Mouse (Mus musculus) testis, adult 2 months (tissue): Measurements from ENCODE around the gene Wdr43. TPM values are rescaled to one million over a fixed set of nuclear protein-coding genes. Genes with fewer than 3 reads are reported as not detected.

Experiments used
- H3K27ac ChIP-seq: fragments of 200-500 bp; 2 replicates; pipeline ENCODE4 v1.5.1; 2012; ENCODE audit warnings: low read depth, low read length; ENCODE audit not compliant: control insufficient read depth, insufficient read depth
- H3K27me3 ChIP-seq: fragments of 200-500 bp; 2 replicates; pipeline ENCODE4 v1.6.1; 2012; ENCODE audit warnings: mild to moderate bottlenecking, low read length, moderate library complexity; ENCODE audit not compliant: control insufficient read depth, insufficient read depth
- H3K36me3 ChIP-seq: fragments of 200-500 bp; 2 replicates; pipeline ENCODE4 v1.6.1; 2012; ENCODE audit warnings: mild to moderate bottlenecking, low read length; ENCODE audit not compliant: control insufficient read depth, insufficient read depth
- H3K4me1 ChIP-seq: fragments of 200-500 bp; 2 replicates; pipeline ENCODE4 v1.6.1; 2012; ENCODE audit warnings: low read length; ENCODE audit not compliant: control insufficient read depth, insufficient read depth
- H3K4me3 ChIP-seq: fragments of 200-500 bp; 2 replicates; pipeline ENCODE4 v1.5.1; 2012; ENCODE audit warnings: low read depth, mild to moderate bottlenecking, low read length, moderate library complexity, mixed read lengths; ENCODE audit not compliant: control insufficient read depth
- CTCF ChIP-seq: fragments of 200-500 bp; IDR thresholded peaks from 2 replicates; pipeline ENCODE4 v1.5.1; 2012; ENCODE audit warnings: low read depth, mild to moderate bottlenecking, inconsistent platforms, low read length, moderate library complexity; ENCODE audit not compliant: control insufficient read depth, insufficient read depth, insufficient replicate concordance
- POLR2A ChIP-seq: fragments of 200-500 bp; IDR thresholded peaks from 2 replicates; pipeline ENCODE4 v1.6.1; 2012; ENCODE audit warnings: low read depth, mild to moderate bottlenecking, inconsistent platforms, low read length, moderate library complexity; ENCODE audit not compliant: control insufficient read depth
- polyA plus RNA-seq: library from polyadenylated mRNA; depleted of rRNA; stranded (reverse); fragments of >200 nt; gene quantifications from 2 replicates; pipeline ENCODE4 v1.2.3, GENCODE M21; 2012

Wdr43 gene
- polyA plus RNA-seq, 1 experiment: 5.7 TPM

DNA sequence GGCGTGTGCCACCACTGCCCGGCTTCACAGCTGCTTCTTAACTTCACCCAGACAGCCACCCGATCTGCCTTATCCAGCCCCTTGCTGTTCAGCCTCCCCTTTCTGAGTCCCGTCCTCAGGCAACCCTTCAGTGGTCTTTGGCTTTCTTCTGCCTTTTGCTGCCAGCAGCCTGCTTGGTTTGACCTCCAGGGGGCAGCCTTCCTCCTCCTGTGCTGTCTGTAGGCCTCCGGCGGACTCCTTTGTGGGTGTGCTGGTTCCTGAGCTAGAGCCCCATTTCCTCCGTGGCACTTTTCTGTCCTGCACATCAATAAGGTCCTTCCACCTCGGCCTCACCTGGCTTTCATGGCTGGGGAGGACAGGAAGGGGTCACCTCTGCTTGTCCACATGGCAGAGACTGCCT lies 78.1 kb downstream of the Wdr43 start:
- no peak overlapping the region for H3K27ac ChIP-seq
- TF ChIP-seq POLR2A (no peak), CTCF (peak; percentile 52; the same call in 1 of the 2 replicates)

DNA sequence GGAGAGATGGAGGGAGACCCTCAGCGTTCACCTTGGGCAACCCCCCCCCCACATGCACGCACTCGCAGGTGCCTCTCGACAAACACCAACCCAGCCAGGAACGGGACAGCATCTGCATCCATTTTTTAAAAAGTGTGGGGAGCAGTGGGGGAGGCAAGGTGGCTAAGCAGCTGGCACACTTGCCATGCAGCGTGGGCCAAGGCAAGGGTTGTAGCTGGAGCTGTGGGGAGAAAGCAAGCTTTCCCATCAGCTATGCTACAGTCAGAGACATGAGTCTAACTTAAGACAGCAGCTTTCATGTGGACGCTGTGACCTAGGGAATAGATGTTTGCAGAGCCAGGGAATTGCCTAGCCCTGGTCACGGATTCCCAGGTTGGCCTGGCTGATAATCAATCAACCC lies 79.5 kb downstream of the Wdr43 start:
- no peaks in the 10 kb centered on the region for H3K36me3 ChIP-seq
- H3K27me3 ChIP-seq: no peaks in the 10 kb centered on the region
- H3K4me3 ChIP-seq: no peak overlapping the region
- no peak overlapping the region for H3K27ac ChIP-seq
- TF ChIP-seq CTCF (no peak), POLR2A (no peak)
- H3K4me1 ChIP-seq: no peaks in the 10 kb centered on the region

More for the DNA sequence above, 78.1 kb downstream of the Wdr43 start:
- no peak overlapping the region for H3K4me3 ChIP-seq
- no peaks in the 10 kb centered on the region for H3K36me3 ChIP-seq
- no peaks in the 10 kb centered on the region for H3K4me1 ChIP-seq
- no peaks in the 10 kb centered on the region for H3K27me3 ChIP-seq

DNA sequence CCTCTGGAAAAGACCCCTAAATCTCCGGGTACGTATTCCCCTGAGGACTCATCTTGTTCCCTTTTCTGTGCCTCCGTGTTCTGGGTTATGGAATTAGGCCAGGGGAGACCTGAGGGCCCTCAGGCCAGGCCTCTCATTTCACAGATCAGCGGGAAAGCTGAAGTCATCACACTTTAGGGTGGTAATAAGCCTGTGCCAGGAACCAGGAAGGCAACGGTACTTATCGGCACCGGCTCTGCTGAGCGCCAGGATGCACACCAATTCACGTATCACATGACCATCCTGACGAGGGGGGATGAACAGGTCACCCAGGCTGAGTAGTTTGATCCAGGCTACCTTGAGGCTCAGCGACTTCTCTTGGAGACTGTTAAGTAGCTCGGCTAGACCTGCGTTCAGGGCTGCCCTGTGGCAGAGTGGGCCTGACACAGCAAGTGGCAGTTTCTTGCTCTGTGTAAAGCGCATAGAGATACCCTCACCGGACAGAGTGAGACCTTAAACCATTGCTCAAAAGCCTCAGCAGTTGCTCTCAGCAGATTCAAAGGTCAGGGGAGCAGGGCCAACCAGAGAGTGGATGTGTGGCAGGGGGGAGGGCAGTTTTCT lies 80.1 kb downstream of the Wdr43 start:
- no peak overlapping the region for H3K4me3 ChIP-seq
- no peak for TF ChIP-seq POLR2A
- no peak for TF ChIP-seq CTCF
- H3K27ac ChIP-seq: no peak overlapping the region

DNA sequence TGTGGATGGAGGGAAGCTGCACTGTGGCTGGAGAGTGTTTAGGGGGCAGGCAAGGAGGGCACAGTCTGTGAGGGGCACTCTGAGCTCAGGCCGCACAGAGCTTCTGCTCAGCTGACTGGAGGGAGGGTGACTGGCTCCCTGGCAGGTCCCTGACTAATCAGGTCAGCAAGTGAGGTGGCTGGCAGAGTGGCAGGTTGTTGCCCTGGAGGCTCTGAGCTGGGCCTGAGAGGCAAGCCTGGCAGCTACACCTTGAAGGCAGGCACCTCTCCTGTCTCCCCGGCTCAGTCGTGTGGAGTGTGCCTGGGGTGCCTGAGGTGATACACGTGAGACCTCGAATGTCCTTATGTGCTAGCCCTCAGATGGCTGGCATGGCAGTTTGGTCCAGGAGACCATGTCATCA lies 80.7 kb downstream of the Wdr43 start:
- no peak overlapping the region for H3K27ac ChIP-seq
- no peaks in the 10 kb centered on the region for H3K36me3 ChIP-seq
- no peak for TF ChIP-seq POLR2A
- TF ChIP-seq CTCF: no peak
- H3K4me1 ChIP-seq: no peaks in the 10 kb centered on the region
- no peak overlapping the region for H3K4me3 ChIP-seq
- H3K27me3 ChIP-seq: no peaks in the 10 kb centered on the region

More for the DNA sequence above, 80.1 kb downstream of the Wdr43 start:
- no peaks in the 10 kb centered on the region for H3K27me3 ChIP-seq
- H3K36me3 ChIP-seq: no peaks in the 10 kb centered on the region
- H3K4me1 ChIP-seq: no peaks in the 10 kb centered on the region

DNA sequence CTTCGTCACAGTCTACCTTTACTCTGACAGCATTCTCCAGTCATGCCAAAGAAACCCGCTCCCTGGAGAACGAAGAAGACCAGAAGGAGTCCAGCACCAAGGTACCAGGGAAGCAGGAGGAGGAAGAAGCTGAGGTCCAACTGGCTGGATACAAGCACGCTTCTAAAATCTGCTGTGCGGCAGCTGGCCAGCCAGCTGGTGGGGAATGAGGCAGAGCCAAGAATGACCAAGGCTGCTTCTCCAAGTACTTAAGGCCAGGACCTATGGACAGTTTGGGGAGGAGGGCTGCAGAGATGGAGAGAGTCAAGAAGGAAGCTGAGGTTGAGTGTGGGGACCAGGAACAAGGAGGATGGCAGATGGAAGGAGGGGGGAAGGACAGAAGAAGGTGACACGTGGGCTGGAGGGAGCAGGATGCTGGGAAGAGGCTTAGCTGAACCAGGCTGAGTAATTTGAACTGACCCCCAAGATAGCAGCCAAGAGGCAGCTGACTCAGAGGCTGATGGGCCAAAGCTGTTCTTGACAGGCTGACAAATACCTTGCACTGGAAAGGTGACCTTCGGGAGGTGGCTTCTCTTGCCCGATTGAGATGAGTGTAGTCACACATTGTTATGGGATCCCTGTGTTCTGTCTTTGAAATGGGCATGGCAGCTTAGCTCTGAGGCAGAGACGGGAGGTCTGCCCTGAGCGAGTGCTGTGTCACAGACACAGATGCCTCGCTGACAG lies 82.4 kb downstream of the Wdr43 start:
- TF ChIP-seq POLR2A: no peak
- TF ChIP-seq CTCF: no peak

DNA sequence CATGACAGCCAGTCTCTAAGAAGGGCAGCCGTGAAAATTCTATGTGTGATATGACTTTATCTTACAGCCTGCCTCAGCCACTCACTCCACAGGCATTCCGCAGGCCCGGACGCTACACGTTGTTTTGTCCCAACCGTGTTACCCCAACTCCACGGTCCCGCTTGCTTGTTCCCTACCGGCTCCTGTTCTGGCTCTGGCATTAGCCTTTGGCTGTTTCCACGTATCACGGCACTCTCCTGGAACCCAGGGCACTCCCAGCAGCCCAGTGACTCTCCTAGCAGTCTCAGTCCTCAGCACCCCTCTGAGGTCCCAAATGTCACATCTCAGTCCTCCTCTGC lies 82.9 kb downstream of the Wdr43 start:
- Histone ChIP-seq H3K27ac (no peak overlapping the region), H3K4me1 (no peaks in the 10 kb centered on the region), H3K27me3 (no peaks in the 10 kb centered on the region), H3K4me3 (no peak overlapping the region), H3K36me3 (no peaks in the 10 kb centered on the region)
- TF ChIP-seq CTCF (no peak), POLR2A (no peak)

More for the DNA sequence above, 82.4 kb downstream of the Wdr43 start:
- Histone ChIP-seq H3K27me3 (no peaks in the 10 kb centered on the region), H3K4me3 (no peak overlapping the region), H3K4me1 (no peaks in the 10 kb centered on the region), H3K27ac (no peak overlapping the region), H3K36me3 (no peaks in the 10 kb centered on the region)

DNA sequence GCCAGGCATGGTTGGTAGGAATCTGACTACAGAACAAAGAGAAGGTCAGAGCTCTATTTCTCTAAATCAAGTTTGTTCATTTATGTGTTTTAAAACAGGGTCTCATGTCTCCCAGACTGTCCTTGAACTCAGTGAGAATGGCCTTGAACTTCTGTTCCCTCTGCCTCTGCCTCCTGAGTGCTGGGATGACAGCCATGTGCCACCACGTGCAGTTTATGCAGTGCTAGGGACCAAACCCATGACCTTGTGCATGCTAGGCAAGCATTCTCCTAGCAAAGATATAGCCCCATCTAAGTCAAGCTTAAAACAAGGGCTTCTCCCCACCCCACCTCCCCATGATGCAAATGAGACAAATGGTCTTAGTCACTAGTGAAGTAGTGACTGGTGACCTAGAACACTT lies 89.4 kb downstream of the Wdr43 start:
- Histone ChIP-seq H3K4me3 (no peak overlapping the region), H3K36me3 (no peaks in the 10 kb centered on the region), H3K27me3 (no peaks in the 10 kb centered on the region), H3K27ac (peak overlapping the region; percentile 22; the same call in 1 of the 2 replicates), H3K4me1 (no peaks in the 10 kb centered on the region; the same call in 1 of the 2 replicates)
- no peak for TF ChIP-seq POLR2A
